Mouse (Mus musculus) lung, embryonic 16.5 days (tissue): ENCODE results near the gene Rab20. TPM values are rescaled to one million over a fixed set of nuclear protein-coding genes. Genes with fewer than 3 reads are reported as not detected.
A peak's percentile ranks its signal among the peaks of the same experiment; 100 is the strongest.

Source experiments
- ATAC-seq: fragments of 200-750 bp; cut with Nextera tagmentation; 2 replicates; pipeline ENCODE4 v1.8.0; 2017; ENCODE audit warnings: low read depth, mild to moderate bottlenecking, moderate library complexity
- H3K27ac ChIP-seq: fragments of 300-500 bp; sonication (generic); 2 replicates; pipeline ENCODE4 v1.5.1; 2014; ENCODE audit warnings: mild to moderate bottlenecking, control low read depth, low read length
- H3K27me3 ChIP-seq: fragments of 300-500 bp; sonication (generic); 2 replicates; pipeline ENCODE4 v1.6.1; 2014; ENCODE audit warnings: low read depth, low read length, mixed read lengths; ENCODE audit not compliant: control insufficient read depth, insufficient read depth
- H3K36me3 ChIP-seq: fragments of 300-500 bp; sonication (generic); 2 replicates; pipeline ENCODE4 v1.6.1; 2014; ENCODE audit warnings: low read length; ENCODE audit not compliant: control insufficient read depth, insufficient read depth
- H3K4me1 ChIP-seq: fragments of 300-500 bp; sonication (generic); replicated peaks from 2 replicates; pipeline ENCODE4 v1.6.1; 2014; ENCODE audit warnings: low read length, mixed read lengths; ENCODE audit not compliant: control insufficient read depth, insufficient read depth
- H3K4me2 ChIP-seq: fragments of 300-500 bp; sonication (generic); 2 replicates; pipeline ENCODE4 v1.6.1; 2014; ENCODE audit warnings: low read depth, low read length, control low read depth
- H3K4me3 ChIP-seq: fragments of 300-500 bp; sonication (generic); 2 replicates; pipeline ENCODE4 v1.5.1; 2014; ENCODE audit warnings: mild to moderate bottlenecking, low read length, control low read depth
- H3K9ac ChIP-seq: fragments of 300-500 bp; sonication (generic); 2 replicates; pipeline ENCODE4 v1.6.1; 2014; ENCODE audit warnings: low read length, control low read depth
- H3K9me3 ChIP-seq: fragments of 300-500 bp; sonication (generic); 2 replicates; pipeline ENCODE4 v1.6.1; 2016; ENCODE audit warnings: low read length; ENCODE audit not compliant: control insufficient read depth
- WGBS: fragments of 180-500 bp; shearing (Covaris S2); extraction: QIAGEN DNeasy Blood & Tissue Kit; methylation state at CpG from one replicate; pipeline ENCODE4 v1.1.7; 2014; 5-methylcytosine and 5-hydroxymethylcytosine counted together
- polyA plus RNA-seq: library from polyadenylated mRNA; unstranded; fragments of >200 nt; fragmentation: Nextera tagmentation; extraction: Ambion mirVana; gene quantifications from 2 replicates; pipeline ENCODE4 v1.2.1, GENCODE M21; 2015

Rab20 gene
- polyA plus RNA-seq, 1 experiment from 2014 or later = 13.2 TPM

- 81% methylated on average over 2 of the region's 2 CpGs for WGBS
- no peaks in the 10 kb centered on the region for H3K9me3 ChIP-seq
- H3K27ac ChIP-seq = no peak overlapping the region
- H3K4me1 ChIP-seq = peaks cover 15% of the 10 kb centered on the region
- no peak overlapping the region for H3K4me3 ChIP-seq
- no peak for ATAC-seq
- no peaks in the 10 kb centered on the region for H3K27me3 ChIP-seq
- no peak overlapping the region for H3K9ac ChIP-seq
- no peak overlapping the region for H3K4me2 ChIP-seq
- no peaks in the 10 kb centered on the region for H3K36me3 ChIP-seq
Measured at GRCm38 (mm10) chr8:11463541-11463888, 15.0 kb downstream of the Rab20 start.

- H3K9me3 ChIP-seq = no peaks in the 10 kb centered on the region
- H3K27me3 ChIP-seq = no peaks in the 10 kb centered on the region
- H3K4me1 ChIP-seq = peaks cover 24% of the 10 kb centered on the region
- H3K9ac ChIP-seq = no peak overlapping the region
- ATAC-seq = no peak
- H3K36me3 ChIP-seq = no peaks in the 10 kb centered on the region
- WGBS = 88% methylated on average over 4 of the region's 4 CpGs
- H3K4me3 ChIP-seq = no peak overlapping the region
- H3K27ac ChIP-seq = no peak overlapping the region
- H3K4me2 ChIP-seq = no peak overlapping the region
Measured at GRCm38 (mm10) chr8:11462641-11463040, 15.9 kb downstream of the Rab20 start.

GRCm38 (mm10) chr8:11461847-11462246 lies 16.7 kb downstream of the Rab20 start:
- Histone ChIP-seq H3K27ac (no peak overlapping the region), H3K27me3 (no peaks in the 10 kb centered on the region), H3K4me3 (no peak overlapping the region), H3K4me2 (no peak overlapping the region), H3K9ac (no peak overlapping the region), H3K36me3 (no peaks in the 10 kb centered on the region), H3K9me3 (no peaks in the 10 kb centered on the region), H3K4me1 (peaks cover 28% of the 10 kb centered on the region)
- ATAC-seq = no peak
- WGBS = 55% methylated on average over 2 of the region's 2 CpGs

- H3K27ac ChIP-seq = no peak overlapping the region
Measured at GRCm38 (mm10) chr8:11460934-11461333, 17.6 kb downstream of the Rab20 start.

GRCm38 (mm10) chr8:11459016-11459415 lies 19.5 kb downstream of the Rab20 start:
- Histone ChIP-seq H3K9ac (no peak overlapping the region), H3K36me3 (no peaks in the 10 kb centered on the region), H3K4me1 (peaks cover 28% of the 10 kb centered on the region), H3K27ac (peak overlapping the region; percentile 50; the same call in 1 of the 2 replicates), H3K9me3 (no peaks in the 10 kb centered on the region), H3K27me3 (no peaks in the 10 kb centered on the region), H3K4me2 (no peak overlapping the region), H3K4me3 (no peak overlapping the region)
- 17% methylated on average over 5 of the region's 5 CpGs for WGBS
- no peak for ATAC-seq

More at GRCm38 (mm10) chr8:11460934-11461333, 17.6 kb downstream of the Rab20 start:
- Histone ChIP-seq H3K36me3 (no peaks in the 10 kb centered on the region), H3K4me2 (no peak overlapping the region), H3K9me3 (no peaks in the 10 kb centered on the region), H3K9ac (no peak overlapping the region), H3K4me3 (no peak overlapping the region), H3K27me3 (no peaks in the 10 kb centered on the region), H3K4me1 (peaks cover 28% of the 10 kb centered on the region)
- no peak for ATAC-seq
- 10% methylated on average over 2 of the region's 2 CpGs for WGBS

GRCm38 (mm10) chr8:11457981-11458836 lies 20.3 kb downstream of the Rab20 start:
- WGBS = 22% methylated on average over 12 of the region's 12 CpGs
- Histone ChIP-seq H3K4me2 (no peak overlapping the region), H3K27ac (peak overlapping the region; percentile 50), H3K4me1 (peaks cover 28% of the 10 kb centered on the region), H3K9ac (no peak overlapping the region), H3K36me3 (no peaks in the 10 kb centered on the region), H3K4me3 (no peak overlapping the region), H3K27me3 (no peaks in the 10 kb centered on the region), H3K9me3 (no peaks in the 10 kb centered on the region)
- ATAC-seq = 0 out of 2 replicates have a peak, but pooled peaks have one; percentile 43

- no peaks in the 10 kb centered on the region for H3K36me3 ChIP-seq
- WGBS = 50% methylated on average over 3 of the region's 3 CpGs
- peaks cover 30% of the 10 kb centered on the region for H3K4me1 ChIP-seq
- H3K4me2 ChIP-seq = no peak overlapping the region
- H3K9ac ChIP-seq = no peak overlapping the region
- peak overlapping the region; percentile 50 for H3K27ac ChIP-seq
- no peak overlapping the region for H3K4me3 ChIP-seq
- no peak for ATAC-seq
- no peaks in the 10 kb centered on the region for H3K27me3 ChIP-seq
- no peaks in the 10 kb centered on the region for H3K9me3 ChIP-seq
Measured at GRCm38 (mm10) chr8:11457278-11457677, 21.2 kb downstream of the Rab20 start.

GRCm38 (mm10) chr8:11454228-11454627 lies 24.3 kb downstream of the Rab20 start:
- peaks cover 34% of the 10 kb centered on the region for H3K4me1 ChIP-seq
- H3K4me3 ChIP-seq = no peak overlapping the region
- H3K27ac ChIP-seq = no peak overlapping the region
- no peaks in the 10 kb centered on the region for H3K27me3 ChIP-seq
- no peak for ATAC-seq
- no peak overlapping the region for H3K4me2 ChIP-seq
- no peaks in the 10 kb centered on the region for H3K9me3 ChIP-seq
- no peak overlapping the region for H3K9ac ChIP-seq
- no peaks in the 10 kb centered on the region for H3K36me3 ChIP-seq
- WGBS = 55% methylated on average over 12 of the region's 12 CpGs

- Histone ChIP-seq H3K27ac (no peak overlapping the region), H3K9ac (no peak overlapping the region)
- no peak for ATAC-seq
Measured at GRCm38 (mm10) chr8:11452974-11453373, 25.5 kb downstream of the Rab20 start.

More at GRCm38 (mm10) chr8:11452974-11453373, 25.5 kb downstream of the Rab20 start:
- H3K9me3 ChIP-seq = no peaks in the 10 kb centered on the region
- H3K4me2 ChIP-seq = no peak overlapping the region
- peaks cover 11% of the 10 kb centered on the region; the same call in 1 of the 2 replicates for H3K36me3 ChIP-seq
- 40% methylated on average over 4 of the region's 4 CpGs for WGBS
- H3K4me1 ChIP-seq = peaks cover 22% of the 10 kb centered on the region
- H3K4me3 ChIP-seq = no peak overlapping the region
- no peaks in the 10 kb centered on the region for H3K27me3 ChIP-seq
